Mouse (Mus musculus): ENCODE results near the gene Mllt3. TPM values are rescaled to one million over a fixed set of nuclear protein-coding genes. Genes with fewer than 3 reads are reported as not detected.

Mllt3 gene
- polyA plus RNA-seq, 1 experiment, result 15.6 TPM

- Histone ChIP-seq H3K4me3 (replicated peaks; ENCODE audit: control insufficient read depth, low read depth, low read length) (no peak overlapping the region), H3K27ac (ENCODE audit: control insufficient read depth, insufficient read depth, low read depth, low read length, poor library complexity) (no peak overlapping the region), H3K4me1 (ENCODE audit: control insufficient read depth, insufficient read depth, low read length) (no peaks in the 10 kb centered on the region)
- WGBS, result 87% methylated on average over 2 of the region's 2 CpGs
- TF ChIP-seq CTCF (IDR thresholded peaks at IDR 0.05; ENCODE audit: control insufficient read depth, insufficient read depth, low read length) (no peak), POLR2A (IDR thresholded peaks at IDR 0.05; ENCODE audit: borderline replicate concordance, control insufficient read depth, low read depth, low read length) (no peak)
Measured at GRCm38 (mm10) chr4:87852461-87852860, 180.7 kb downstream of the Mllt3 start.

- TF ChIP-seq POLR2A (IDR thresholded peaks at IDR 0.05; ENCODE audit: borderline replicate concordance, control insufficient read depth, low read depth, low read length), result no peak
- no peak for TF ChIP-seq CTCF (IDR thresholded peaks at IDR 0.05; ENCODE audit: control insufficient read depth, insufficient read depth, low read length)
- WGBS, result 91% methylated on average over 5 of the region's 5 CpGs
- Histone ChIP-seq H3K4me3 (replicated peaks; ENCODE audit: control insufficient read depth, low read depth, low read length) (no peak overlapping the region), H3K27ac (ENCODE audit: control insufficient read depth, insufficient read depth, low read depth, low read length, poor library complexity) (no peak overlapping the region), H3K4me1 (ENCODE audit: control insufficient read depth, insufficient read depth, low read length) (no peaks in the 10 kb centered on the region)
Measured at GRCm38 (mm10) chr4:87850051-87850450, 183.1 kb downstream of the Mllt3 start.

DNA sequence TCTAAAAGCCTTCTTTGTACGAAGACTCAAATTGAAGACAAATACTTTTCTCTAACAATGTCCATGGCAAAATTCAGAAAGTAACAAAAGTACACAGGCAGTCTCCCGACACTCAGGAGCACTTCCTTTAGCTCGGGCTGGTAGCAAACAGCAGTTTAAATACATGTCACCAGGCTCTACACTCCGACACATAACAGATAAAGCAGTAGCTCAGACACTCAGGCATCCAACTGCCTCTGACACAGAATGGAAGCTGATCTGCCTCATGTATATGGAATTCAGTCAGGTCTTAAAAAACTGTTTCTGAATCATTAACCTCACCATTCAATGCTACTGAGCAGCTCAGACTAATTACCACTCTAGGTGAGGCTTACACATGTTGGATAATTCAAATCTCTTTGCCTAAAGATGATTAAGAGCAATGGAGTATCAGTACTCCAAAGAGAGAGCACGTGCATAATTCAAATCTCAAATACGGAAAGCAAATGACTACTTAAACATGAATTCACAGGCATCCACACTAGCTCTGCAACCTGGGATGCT is 188.4 kb downstream of the Mllt3 start:
- no peak overlapping the region for H3K27ac ChIP-seq (ENCODE audit: control insufficient read depth, insufficient read depth, low read depth, low read length, poor library complexity)
- no peak overlapping the region for H3K4me3 ChIP-seq (replicated peaks; ENCODE audit: control insufficient read depth, low read depth, low read length)
- H3K4me1 ChIP-seq (ENCODE audit: control insufficient read depth, insufficient read depth, low read length), result no peaks in the 10 kb centered on the region
- TF ChIP-seq POLR2A (IDR thresholded peaks at IDR 0.05; ENCODE audit: borderline replicate concordance, control insufficient read depth, low read depth, low read length) (no peak), CTCF (IDR thresholded peaks at IDR 0.05; ENCODE audit: control insufficient read depth, insufficient read depth, low read length) (no peak)
- 80% methylated on average over 6 of the region's 6 CpGs for WGBS

- no peaks in the 10 kb centered on the region; the same call in 1 of the 2 replicates for H3K4me1 ChIP-seq (ENCODE audit: control insufficient read depth, insufficient read depth, low read length)
- TF ChIP-seq POLR2A (IDR thresholded peaks at IDR 0.05; ENCODE audit: borderline replicate concordance, control insufficient read depth, low read depth, low read length) (no peak), CTCF (IDR thresholded peaks at IDR 0.05; ENCODE audit: control insufficient read depth, insufficient read depth, low read length) (no peak)
- no peak overlapping the region for H3K27ac ChIP-seq (ENCODE audit: control insufficient read depth, insufficient read depth, low read depth, low read length, poor library complexity)
- WGBS, result 86% methylated on average over 10 of the region's 10 CpGs
- no peak overlapping the region for H3K4me3 ChIP-seq (replicated peaks; ENCODE audit: control insufficient read depth, low read depth, low read length)
Measured at GRCm38 (mm10) chr4:87840210-87840910, 192.8 kb downstream of the Mllt3 start.

DNA sequence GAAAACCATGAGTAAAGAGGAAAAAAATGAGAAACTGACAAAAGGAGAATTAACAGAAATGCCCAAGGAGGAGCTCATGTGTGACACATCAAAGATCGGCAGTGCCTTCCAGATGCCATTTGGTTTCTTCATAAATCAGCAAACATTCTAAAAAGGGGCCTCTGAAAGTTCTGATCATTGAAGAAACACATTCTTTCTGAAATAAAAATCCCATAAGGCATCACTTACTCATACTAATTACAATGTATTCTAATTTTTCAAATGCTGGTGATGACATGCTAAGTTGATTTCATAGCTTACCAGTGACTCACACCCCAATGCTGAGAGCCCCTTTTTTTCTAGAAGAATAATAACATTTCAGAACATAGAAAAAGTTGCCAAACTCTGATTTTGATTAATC is 194.4 kb downstream of the Mllt3 start:
- no peaks in the 10 kb centered on the region; the same call in 1 of the 2 replicates for H3K4me1 ChIP-seq (ENCODE audit: control insufficient read depth, insufficient read depth, low read length)
- WGBS, result 66% methylated on average over 1 of the region's 1 CpGs
- no peak for TF ChIP-seq POLR2A (IDR thresholded peaks at IDR 0.05; ENCODE audit: borderline replicate concordance, control insufficient read depth, low read depth, low read length)

GRCm38 (mm10) chr4:87837471-87838361 is 195.4 kb downstream of the Mllt3 start:
- TF ChIP-seq CTCF (IDR thresholded peaks at IDR 0.05; ENCODE audit: control insufficient read depth, insufficient read depth, low read length) (no peak), POLR2A (IDR thresholded peaks at IDR 0.05; ENCODE audit: borderline replicate concordance, control insufficient read depth, low read depth, low read length) (no peak)
- no peak overlapping the region for H3K27ac ChIP-seq (ENCODE audit: control insufficient read depth, insufficient read depth, low read depth, low read length, poor library complexity)
- H3K4me3 ChIP-seq (replicated peaks; ENCODE audit: control insufficient read depth, low read depth, low read length), result no peak overlapping the region
- 92% methylated on average over 2 of the region's 2 CpGs for WGBS
- H3K4me1 ChIP-seq (ENCODE audit: control insufficient read depth, insufficient read depth, low read length), result no peaks in the 10 kb centered on the region; the same call in 1 of the 2 replicates

More for the DNA sequence above, 194.4 kb downstream of the Mllt3 start:
- Histone ChIP-seq H3K4me3 (replicated peaks; ENCODE audit: control insufficient read depth, low read depth, low read length) (no peak overlapping the region), H3K27ac (ENCODE audit: control insufficient read depth, insufficient read depth, low read depth, low read length, poor library complexity) (no peak overlapping the region)

DNA sequence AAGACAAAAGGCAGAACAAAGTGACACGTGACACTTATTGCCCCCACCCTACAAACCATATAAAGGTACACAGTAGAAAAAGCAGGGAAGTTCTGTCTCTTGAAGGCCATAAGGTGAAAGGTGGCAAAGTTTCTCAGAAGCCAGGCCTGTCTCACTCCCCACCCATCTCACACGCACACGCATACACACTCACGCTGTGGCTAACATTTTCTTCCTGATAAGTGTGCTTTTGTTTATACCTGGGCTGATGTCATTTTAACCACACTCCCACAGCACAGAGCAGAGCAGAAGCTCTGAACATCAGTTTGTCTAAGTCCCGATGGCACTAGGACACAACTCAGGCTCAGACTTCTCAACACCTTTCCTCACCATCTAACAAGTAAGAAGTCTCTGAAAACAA is 196.9 kb downstream of the Mllt3 start:
- Histone ChIP-seq H3K4me1 (ENCODE audit: control insufficient read depth, insufficient read depth, low read length) (no peaks in the 10 kb centered on the region; the same call in 1 of the 2 replicates), H3K27ac (ENCODE audit: control insufficient read depth, insufficient read depth, low read depth, low read length, poor library complexity) (no peak overlapping the region), H3K4me3 (replicated peaks; ENCODE audit: control insufficient read depth, low read depth, low read length) (no peak overlapping the region)
- WGBS, result 61% methylated on average over 5 of the region's 5 CpGs
- no peak for TF ChIP-seq CTCF (IDR thresholded peaks at IDR 0.05; ENCODE audit: control insufficient read depth, insufficient read depth, low read length)
- TF ChIP-seq POLR2A (IDR thresholded peaks at IDR 0.05; ENCODE audit: borderline replicate concordance, control insufficient read depth, low read depth, low read length), result no peak

GRCm38 (mm10) chr4:87835191-87835590 is 198.0 kb downstream of the Mllt3 start:
- no peak for TF ChIP-seq POLR2A (IDR thresholded peaks at IDR 0.05; ENCODE audit: borderline replicate concordance, control insufficient read depth, low read depth, low read length)
- no peak for TF ChIP-seq CTCF (IDR thresholded peaks at IDR 0.05; ENCODE audit: control insufficient read depth, insufficient read depth, low read length)
- WGBS, result 89% methylated on average over 6 of the region's 6 CpGs
- Histone ChIP-seq H3K4me3 (replicated peaks; ENCODE audit: control insufficient read depth, low read depth, low read length) (no peak overlapping the region), H3K27ac (ENCODE audit: control insufficient read depth, insufficient read depth, low read depth, low read length, poor library complexity) (no peak overlapping the region), H3K4me1 (ENCODE audit: control insufficient read depth, insufficient read depth, low read length) (no peaks in the 10 kb centered on the region; the same call in 1 of the 2 replicates)
